Mouse (Mus musculus): ENCODE data around the gene Dnlz.

DNA sequence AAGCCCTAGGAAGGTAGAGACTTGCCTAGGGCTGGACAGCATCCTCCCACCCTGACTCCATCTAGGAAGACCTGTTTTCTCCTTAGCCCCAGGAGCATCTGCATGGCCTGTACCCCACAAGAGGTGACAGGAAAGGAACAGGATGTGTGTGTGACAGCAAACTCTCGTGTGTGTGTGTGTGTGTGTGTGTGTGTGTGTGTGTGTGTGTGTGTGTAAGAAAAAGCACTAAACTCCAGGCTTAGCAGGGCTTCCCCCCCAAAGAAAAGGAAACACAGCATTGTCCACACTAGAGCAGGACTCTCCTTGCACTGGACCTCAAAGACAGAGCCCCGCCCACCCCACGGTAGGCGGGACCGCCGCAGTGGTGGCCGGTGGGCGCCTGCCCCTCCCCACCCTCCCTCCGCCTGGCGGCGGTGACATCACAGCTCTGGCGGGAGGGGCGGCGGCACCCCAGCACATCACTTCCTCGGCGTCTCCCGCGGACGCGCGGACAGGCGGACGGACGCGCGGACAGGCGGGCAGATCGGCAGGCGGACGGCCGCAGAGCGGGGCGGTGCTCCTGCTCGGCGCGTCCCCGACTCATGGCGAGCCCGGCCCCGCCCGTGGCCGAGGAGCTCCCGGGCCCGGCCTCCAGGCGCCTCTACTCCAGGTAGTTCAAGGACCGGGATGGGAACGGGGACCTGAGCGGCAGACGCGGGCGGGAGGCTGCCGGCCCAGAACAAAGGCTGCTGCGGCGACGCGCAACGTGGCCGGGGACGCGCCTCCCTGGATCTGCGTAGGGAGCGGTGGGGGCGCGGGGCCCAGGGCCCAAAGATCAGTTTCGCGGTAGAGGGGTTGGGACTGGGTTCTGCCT lies 36.6 kb downstream of the Dnlz start, which contains the start of gene Gpsm1:
- TF ChIP-seq CTCF (IDR thresholded peaks at IDR 0.05; ENCODE audit: control insufficient read depth, insufficient read depth, insufficient replicate concordance, low read depth, low read length) (no peak), POLR2A (IDR thresholded peaks at IDR 0.05; ENCODE audit: control insufficient read depth, low read depth, low read length) (peak; percentile 59)
